Mouse (Mus musculus) hindbrain, postnatal 0 days (tissue): ENCODE data around the gene Mta3. TPM values are rescaled to one million over a fixed set of nuclear protein-coding genes. Genes with fewer than 3 reads are reported as not detected.

Experiments
- ATAC-seq: fragments of 200-750 bp; cut with Nextera tagmentation; 2 replicates; pipeline ENCODE4 v1.8.0; 2017; ENCODE audit warnings: mild to moderate bottlenecking, moderate TSS enrichment, moderate library complexity
- DNase-seq: peaks from one replicate; pipeline ENCODE4 v3.0.0-alpha.2; 2015; ENCODE audit warnings: low spot score
- H3K27ac ChIP-seq: fragments of 300-500 bp; sonication (generic); 2 replicates; pipeline ENCODE4 v1.5.1; 2014; ENCODE audit warnings: mild to moderate bottlenecking
- H3K27me3 ChIP-seq: fragments of 300-500 bp; sonication (generic); 2 replicates; pipeline ENCODE4 v1.6.1; 2014; ENCODE audit warnings: low read length, mixed read lengths; ENCODE audit not compliant: insufficient read depth
- H3K36me3 ChIP-seq: fragments of 300-500 bp; sonication (generic); 2 replicates; pipeline ENCODE4 v1.6.1; 2014; ENCODE audit warnings: low read length, mixed read lengths; ENCODE audit not compliant: insufficient read depth
- H3K4me1 ChIP-seq: fragments of 300-500 bp; sonication (generic); 2 replicates; pipeline ENCODE4 v1.6.1; 2014; ENCODE audit warnings: antibody characterized with exemption, low read length, mixed read lengths; ENCODE audit not compliant: insufficient read depth
- H3K4me2 ChIP-seq: fragments of 300-500 bp; sonication (generic); 2 replicates; pipeline ENCODE4 v1.6.1; 2014; ENCODE audit warnings: low read depth, mild to moderate bottlenecking, low read length, moderate library complexity, mixed read lengths
- H3K4me3 ChIP-seq: fragments of 300-500 bp; sonication (generic); 2 replicates; pipeline ENCODE4 v1.5.1; 2014; ENCODE audit warnings: low read length
- H3K9ac ChIP-seq: fragments of 300-500 bp; sonication (generic); replicated peaks from 2 replicates; pipeline ENCODE4 v1.6.1; 2014; ENCODE audit warnings: mild to moderate bottlenecking, low read length, moderate library complexity, mixed read lengths
- H3K9me3 ChIP-seq: fragments of 300-500 bp; sonication (generic); 2 replicates; pipeline ENCODE4 v1.6.1; 2016; ENCODE audit warnings: low read length, mixed read lengths
- CTCF ChIP-seq: IDR thresholded peaks from 2 replicates; pipeline ENCODE4 v1.5.1; 2016; ENCODE audit warnings: antibody characterized with exemption, control low read depth, low read depth
- WGBS: fragments of 180-500 bp; shearing (Covaris S2); extraction: QIAGEN DNeasy Blood & Tissue Kit; methylation state at CpG from one replicate; pipeline ENCODE4 v1.1.7; 2014; 5-methylcytosine and 5-hydroxymethylcytosine counted together
- polyA plus RNA-seq: library from polyadenylated mRNA; unstranded; fragments of >200 nt; fragmentation: Nextera tagmentation; extraction: Ambion mirVana; gene quantifications from 2 replicates; pipeline ENCODE4 v1.2.1, GENCODE M21; 2015
- total RNA-seq: library from RNA; depleted of rRNA; stranded (reverse); fragments of >200 nt; gene quantifications from 2 replicates; pipeline ENCODE4 v1.2.3, GENCODE M21; 2014

Mta3 gene
- total and polyA plus RNA-seq, 2 experiments from 2014 or later, result 31.7 to 36.8 TPM

DNA sequence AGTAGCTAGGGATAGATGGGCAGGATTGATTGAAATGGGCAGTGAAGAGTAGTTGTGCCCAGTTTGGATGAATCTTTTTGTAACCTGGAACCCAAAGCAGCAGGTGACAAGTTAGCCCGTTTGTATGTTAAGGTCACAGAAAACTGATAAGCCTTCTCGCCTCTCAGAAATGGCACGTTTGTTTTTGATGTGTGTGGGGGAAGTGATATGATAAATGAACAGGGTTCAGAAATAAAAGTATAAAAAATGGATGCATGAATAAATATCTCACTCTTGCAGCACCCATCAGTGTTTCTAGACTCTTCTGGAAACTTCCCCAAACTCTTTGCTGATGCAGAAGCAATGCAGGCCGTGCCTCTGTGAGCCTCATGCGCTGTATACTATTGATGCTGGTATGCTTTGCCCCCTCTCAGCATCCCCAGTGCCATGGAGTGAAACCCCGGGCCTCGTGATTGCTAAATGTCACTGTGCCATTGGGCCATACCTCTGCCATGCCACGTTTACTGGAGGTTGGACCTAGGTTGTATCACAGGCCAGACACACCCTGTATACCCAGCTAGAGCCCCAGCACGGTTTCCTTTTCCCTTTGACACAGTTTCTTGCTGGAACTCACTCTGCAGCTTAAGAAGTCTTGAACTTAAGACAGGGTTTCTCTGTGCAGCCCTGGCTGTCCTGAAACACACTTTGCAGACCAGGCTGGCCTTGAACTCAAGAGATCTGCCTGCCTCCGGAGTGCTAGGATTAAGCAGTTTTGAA, 41.6 kb downstream of the Mta3 start:
- whole genome bisulfite sequencing, result 88% methylated on average over 10 of the region's 10 CpGs
- ATAC-seq, result no peak
- TF ChIP-seq CTCF, result no peak
- Histone ChIP-seq H3K27ac (no peak overlapping the region), H3K27me3 (no peaks in the 10 kb centered on the region), H3K4me2 (no peak overlapping the region), H3K4me1 (no peaks in the 10 kb centered on the region), H3K9me3 (no peaks in the 10 kb centered on the region), H3K4me3 (no peak overlapping the region), H3K36me3 (peaks cover 3% of the 10 kb centered on the region; the same call in 1 of the 2 replicates), H3K9ac (no peak overlapping the region)
- no peak for DNase-seq

DNA sequence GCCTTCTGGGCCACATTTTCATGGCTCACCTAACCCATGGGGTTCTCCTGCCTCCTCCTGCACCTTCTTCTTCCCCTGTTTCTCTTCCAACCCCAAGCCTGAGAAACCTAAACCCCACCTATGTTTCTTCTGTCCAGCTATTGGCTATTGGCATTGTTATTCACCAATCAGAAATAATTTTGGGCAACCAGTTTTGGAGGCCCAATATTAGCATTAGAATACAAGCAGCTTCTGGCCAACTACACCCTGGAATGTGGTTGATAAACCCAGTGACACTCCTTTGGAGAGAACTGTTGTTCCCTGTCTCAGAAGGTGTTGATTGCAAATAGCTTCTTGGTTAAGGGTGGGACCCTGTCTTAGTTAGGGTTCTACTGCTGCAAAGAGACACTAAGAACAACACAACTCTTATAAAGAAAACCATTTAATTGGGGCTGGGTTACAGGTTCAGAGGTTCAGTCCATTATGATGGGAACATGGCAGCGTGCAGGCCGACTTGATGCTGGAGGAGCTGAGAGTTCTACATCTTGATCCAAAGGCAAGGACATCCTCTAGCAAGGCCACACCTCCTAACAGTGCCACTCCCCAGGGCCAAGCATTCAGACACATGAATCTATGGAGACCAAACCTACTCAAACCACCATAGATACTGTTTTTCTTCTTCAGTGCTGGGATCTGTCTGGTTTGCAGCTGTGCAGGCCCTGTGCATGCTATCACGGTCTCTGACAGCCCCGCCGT, 44.4 kb downstream of the Mta3 start:
- no peaks in the 10 kb centered on the region for H3K9me3 ChIP-seq
- no peak overlapping the region for H3K4me3 ChIP-seq
- 0 out of 2 replicates have a peak, but pooled peaks cover 9% of the 10 kb centered on the region for H3K36me3 ChIP-seq
- ATAC-seq, result no peak
- H3K27ac ChIP-seq, result no peak overlapping the region
- no peak for DNase-seq
- 88% methylated on average over 5 of the region's 5 CpGs for WGBS
- no peaks in the 10 kb centered on the region for H3K4me1 ChIP-seq
- no peaks in the 10 kb centered on the region for H3K27me3 ChIP-seq
- H3K4me2 ChIP-seq, result no peak overlapping the region
- H3K9ac ChIP-seq, result no peak overlapping the region
- no peak for TF ChIP-seq CTCF

DNA sequence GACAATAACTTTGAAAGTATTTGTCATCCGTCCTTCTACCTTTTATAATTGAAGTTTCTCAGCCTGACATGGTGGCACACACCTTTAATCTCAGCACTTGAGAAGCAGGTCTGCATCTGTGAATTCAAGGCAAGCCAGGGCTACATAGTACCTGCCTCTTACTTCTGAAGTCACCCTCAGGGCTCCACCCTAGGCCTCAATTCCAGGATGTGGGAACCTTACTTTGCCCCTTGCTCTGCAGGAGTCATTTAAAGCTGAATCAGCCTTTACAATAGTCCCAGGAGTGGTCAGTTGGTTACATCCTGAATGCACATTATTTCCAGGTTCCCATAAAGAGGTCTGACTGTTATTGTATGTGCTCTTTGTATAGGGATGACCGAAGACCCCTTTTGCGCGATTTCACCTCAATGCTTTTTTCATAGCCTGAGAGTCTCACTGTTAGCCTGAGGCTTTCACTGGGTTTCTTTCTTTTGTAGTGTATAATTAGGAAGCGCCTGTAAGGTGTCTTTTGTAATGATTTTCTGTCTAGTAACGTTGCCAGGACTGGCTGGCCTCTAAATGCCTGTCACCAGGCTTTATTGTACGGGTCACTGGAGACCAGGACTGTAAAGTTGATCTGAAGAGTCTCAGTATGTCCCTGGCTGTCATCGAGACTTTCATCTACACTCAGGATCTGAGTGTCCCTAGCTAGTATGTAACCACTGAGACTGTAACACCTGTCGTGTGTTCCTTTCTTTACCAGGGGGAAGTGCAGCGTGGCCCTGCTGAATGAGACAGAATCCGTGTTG, 47.3 kb downstream of the Mta3 start:
- no peak overlapping the region for H3K27ac ChIP-seq
- H3K4me2 ChIP-seq, result no peak overlapping the region
- no peak for DNase-seq
- H3K9ac ChIP-seq, result no peak overlapping the region
- H3K4me1 ChIP-seq, result no peaks in the 10 kb centered on the region
- H3K27me3 ChIP-seq, result no peaks in the 10 kb centered on the region
- no peak for TF ChIP-seq CTCF
- no peaks in the 10 kb centered on the region for H3K9me3 ChIP-seq
- ATAC-seq, result no peak
- 0 out of 2 replicates have a peak, but pooled peaks cover 9% of the 10 kb centered on the region for H3K36me3 ChIP-seq
- no peak overlapping the region for H3K4me3 ChIP-seq
- WGBS, result 55% methylated on average over 11 of the region's 11 CpGs

DNA sequence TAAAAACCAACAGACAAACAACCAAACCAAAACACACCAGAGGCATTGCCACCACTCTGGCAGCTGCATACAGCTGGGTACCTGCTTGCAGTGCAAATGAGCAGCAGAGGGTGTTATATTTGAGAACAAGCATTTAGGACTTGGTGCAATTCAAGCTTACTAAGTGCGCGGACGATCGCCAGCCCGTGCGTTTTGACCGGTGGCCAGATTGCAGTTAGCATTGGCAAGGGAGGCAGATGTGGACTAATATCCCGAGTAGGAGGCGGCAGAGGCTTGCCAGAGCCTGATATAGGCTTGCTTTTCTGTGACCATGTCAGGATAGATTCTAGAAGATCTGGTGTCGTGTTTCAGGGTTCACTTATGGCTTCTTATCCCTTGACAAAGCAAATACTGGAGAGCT, 52.1 kb downstream of the Mta3 start:
- Histone ChIP-seq H3K4me1 (no peaks in the 10 kb centered on the region), H3K9me3 (no peaks in the 10 kb centered on the region), H3K4me2 (no peak overlapping the region), H3K4me3 (no peak overlapping the region), H3K27ac (no peak overlapping the region), H3K36me3 (0 out of 2 replicates have a peak, but pooled peaks cover 9% of the 10 kb centered on the region), H3K9ac (no peak overlapping the region), H3K27me3 (no peaks in the 10 kb centered on the region)
- 83% methylated on average over 10 of the region's 10 CpGs for WGBS
- no peak for TF ChIP-seq CTCF
- DNase-seq, result no peak
- no peak for ATAC-seq

DNA sequence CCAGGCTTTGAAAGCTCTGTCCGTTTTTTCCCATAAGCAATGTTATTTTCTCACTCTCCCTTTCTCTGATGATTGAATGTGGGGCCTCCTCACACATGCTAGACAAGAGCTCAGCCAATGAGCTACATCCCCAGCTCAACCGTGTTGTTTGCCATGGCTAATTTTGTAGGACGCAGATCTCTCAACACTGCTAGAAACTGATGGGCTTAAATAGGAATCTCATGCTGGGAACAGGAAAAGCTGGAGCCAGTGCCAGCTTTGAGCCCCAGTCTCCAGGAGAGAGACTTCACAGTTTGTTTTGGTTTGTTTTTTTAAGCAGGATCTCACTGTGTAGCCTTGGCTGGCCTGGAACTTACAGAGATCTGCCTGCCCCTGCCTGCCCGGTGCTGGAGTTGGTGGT, 53.6 kb downstream of the Mta3 start:
- ATAC-seq (no peak), DNase-seq (no peak)
- H3K4me3 ChIP-seq, result no peak overlapping the region
- no peaks in the 10 kb centered on the region for H3K4me1 ChIP-seq
- no peaks in the 10 kb centered on the region for H3K9me3 ChIP-seq
- H3K9ac ChIP-seq, result no peak overlapping the region
- no peaks in the 10 kb centered on the region for H3K27me3 ChIP-seq
- TF ChIP-seq CTCF, result no peak
- H3K4me2 ChIP-seq, result no peak overlapping the region
- peaks cover 3% of the 10 kb centered on the region; the same call in 1 of the 2 replicates for H3K36me3 ChIP-seq
- 34% methylated on average over 4 of the region's 4 CpGs for WGBS
- no peak overlapping the region for H3K27ac ChIP-seq

DNA sequence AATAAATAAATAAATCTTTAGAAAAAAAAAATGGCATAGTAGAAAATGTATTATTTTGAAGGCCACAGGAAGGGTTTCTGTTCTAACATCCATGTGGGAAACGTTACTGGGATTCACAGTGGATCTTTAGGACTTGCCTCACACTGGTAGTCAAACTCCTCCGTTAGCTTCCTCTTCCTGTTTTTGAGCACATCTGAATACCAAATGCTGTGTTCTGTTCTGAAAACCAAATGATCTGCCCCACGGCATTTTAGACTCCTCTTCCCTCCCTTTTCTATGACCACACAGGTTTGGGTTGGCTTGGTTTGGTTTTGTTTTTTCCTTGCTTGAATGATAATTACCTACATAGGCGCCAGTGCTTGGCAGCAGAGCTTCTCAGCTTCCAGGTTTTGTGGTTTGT, 58.6 kb downstream of the Mta3 start:
- no peak overlapping the region for H3K4me3 ChIP-seq
- TF ChIP-seq CTCF, result no peak
- H3K4me2 ChIP-seq, result no peak overlapping the region
- ATAC-seq (no peak), DNase-seq (no peak)
- no peak overlapping the region for H3K9ac ChIP-seq
- H3K27me3 ChIP-seq, result no peaks in the 10 kb centered on the region
- H3K27ac ChIP-seq, result no peak overlapping the region
- H3K4me1 ChIP-seq, result no peaks in the 10 kb centered on the region
- WGBS, result 85% methylated on average over 4 of the region's 4 CpGs
- no peaks in the 10 kb centered on the region; the same call in 1 of the 2 replicates for H3K36me3 ChIP-seq
- no peaks in the 10 kb centered on the region for H3K9me3 ChIP-seq
